Mouse (Mus musculus): ENCODE measurements around the gene Mtmr14.

- TF ChIP-seq CTCF (IDR thresholded peaks at IDR 0.05; ENCODE audit: low read depth) (no peak), EP300 (IDR thresholded peaks at IDR 0.05; ENCODE audit: low read depth) (no peak)
Measured at GRCm38 (mm10) chr6:113307481-113308121, 70.0 kb downstream of the Mtmr14 start.
